Mouse (Mus musculus) liver, embryonic 16.5 days (tissue): ENCODE measurements around the gene Dusp14. TPM values are rescaled to one million over a fixed set of nuclear protein-coding genes. Genes with fewer than 3 reads are reported as not detected.

Source experiments
- polyA plus RNA-seq: library from polyadenylated mRNA; unstranded; fragments of >200 nt; fragmentation: Nextera tagmentation; extraction: Ambion mirVana; gene quantifications from 2 replicates; pipeline ENCODE4 v1.2.1, GENCODE M21; 2015

Gene Dusp14
- polyA plus RNA-seq, 1 experiment from 2014 or later, result 1.5 TPM

Other genes starting within 250 kb of the Dusp14 start
- gene Hnf1b, start 219.2 kb downstream of the Dusp14 start, polyA plus RNA-seq, result 4.6 and 5.9 TPM in 2 replicates
- 11.2 and 13.0 TPM in 2 replicates for gene Ddx52, start 127.2 kb downstream of the Dusp14 start, polyA plus RNA-seq
- gene Synrg, start 104.8 kb downstream of the Dusp14 start, polyA plus RNA-seq, result 5.3 and 5.4 TPM in 2 replicates
- 7.7 and 7.9 TPM in 2 replicates for gene Tada2a, start 60.3 kb upstream of the Dusp14 start, polyA plus RNA-seq
- gene Acaca, start 60.4 kb upstream of the Dusp14 start, polyA plus RNA-seq, result 6.0 and 6.7 TPM in 2 replicates
- gene Gm11437, start 98.2 kb upstream of the Dusp14 start, polyA plus RNA-seq, result not detected in 2 replicates